Mouse (Mus musculus): ENCODE measurements around the gene Camta1.

DNA sequence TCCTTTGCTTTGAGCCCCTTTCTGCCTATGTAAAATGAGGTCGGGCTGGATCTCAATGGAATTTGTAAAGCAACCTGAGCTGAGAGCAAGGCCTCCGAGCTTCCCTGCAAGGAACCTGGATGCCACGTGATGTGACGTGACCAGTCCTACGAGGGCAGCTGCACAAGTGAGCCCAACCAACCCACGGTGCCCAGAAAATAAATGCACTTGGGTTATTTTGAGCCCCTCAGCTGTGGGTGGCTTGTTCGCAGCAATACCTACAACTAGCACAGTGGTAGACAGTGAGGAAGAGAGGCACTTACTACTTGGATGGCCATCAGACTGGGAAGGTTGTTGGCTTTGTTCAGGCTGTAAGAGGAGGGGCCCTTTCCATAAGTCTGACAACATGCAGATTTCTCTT, 747.1 kb downstream of the Camta1 start:
- TF ChIP-seq EP300 (optimal IDR thresholded peaks at IDR 0.05) (no peak), CTCF (IDR thresholded peaks at IDR 0.05; ENCODE audit: low read depth) (no peak)

Data from stomach, postnatal 0 days (tissue).